Mouse (Mus musculus) neural tube, embryonic 14.5 days (tissue): ENCODE results near the gene Krtap4-13. TPM values are rescaled to one million over a fixed set of nuclear protein-coding genes. Genes with fewer than 3 reads are reported as not detected.
"Not testable (repeated sequence)": the region's sequence is repeated elsewhere in the genome, so short reads cannot be mapped to it uniquely, and the experiment has no call there.

ENCODE experiments used
- ATAC-seq: fragments of 200-750 bp; cut with Nextera tagmentation; 2 replicates; pipeline ENCODE4 v1.8.0; 2017; ENCODE audit warnings: low read depth, mild to moderate bottlenecking, moderate TSS enrichment, moderate library complexity
- H3K27ac ChIP-seq: fragments of 300-500 bp; sonication (generic); 2 replicates; pipeline ENCODE4 v1.5.1; 2014; ENCODE audit warnings: low read depth, mild to moderate bottlenecking, control low read depth, low read length, moderate library complexity, mixed read lengths
- H3K27me3 ChIP-seq: fragments of 300-500 bp; sonication (generic); 2 replicates; pipeline ENCODE4 v1.6.1; 2014; ENCODE audit warnings: low read length; ENCODE audit not compliant: control insufficient read depth, insufficient read depth
- H3K36me3 ChIP-seq: fragments of 300-500 bp; sonication (generic); 2 replicates; pipeline ENCODE4 v1.6.1; 2014; ENCODE audit warnings: low read length, mixed read lengths; ENCODE audit not compliant: control insufficient read depth, insufficient read depth
- H3K4me1 ChIP-seq: fragments of 300-500 bp; sonication (generic); 2 replicates; pipeline ENCODE4 v1.6.1; 2014; ENCODE audit warnings: low read length; ENCODE audit not compliant: control insufficient read depth, insufficient read depth
- H3K4me2 ChIP-seq: fragments of 300-500 bp; sonication (generic); 2 replicates; pipeline ENCODE4 v1.6.1; 2014; ENCODE audit warnings: mild to moderate bottlenecking, low read depth, low read length, control low read depth
- H3K4me3 ChIP-seq: fragments of 300-500 bp; sonication (generic); 2 replicates; pipeline ENCODE4 v1.5.1; 2014; ENCODE audit warnings: low read depth, low read length, control low read depth, mixed read lengths
- H3K9ac ChIP-seq: fragments of 300-500 bp; sonication (generic); replicated peaks from 2 replicates; pipeline ENCODE4 v1.6.1; 2014; ENCODE audit warnings: low read depth, mild to moderate bottlenecking, control low read depth, low read length, mixed read lengths
- H3K9me3 ChIP-seq: fragments of 300-500 bp; sonication (generic); 2 replicates; pipeline ENCODE4 v1.6.1; 2016; ENCODE audit warnings: low read length; ENCODE audit not compliant: control insufficient read depth
- WGBS: fragments of 180-500 bp; shearing (Covaris S2); extraction: QIAGEN DNeasy Blood & Tissue Kit; methylation state at CpG from one replicate; pipeline ENCODE4 v1.1.7; 2014; 5-methylcytosine and 5-hydroxymethylcytosine counted together
- polyA plus RNA-seq: library from polyadenylated mRNA; unstranded; fragments of >200 nt; fragmentation: Nextera tagmentation; extraction: Ambion mirVana; gene quantifications from 2 replicates; pipeline ENCODE4 v1.2.1, GENCODE M21; 2014

Krtap4-13 gene
- not detected in 2 replicates for polyA plus RNA-seq

- H3K4me3 ChIP-seq, H3K9ac ChIP-seq, H3K27me3 ChIP-seq, ATAC-seq, H3K36me3 ChIP-seq, H3K27ac ChIP-seq, H3K4me1 ChIP-seq, H3K9me3 ChIP-seq, H3K4me2 ChIP-seq: not testable (repeated sequence)
Measured at GRCm38 (mm10) chr11:99809792-99810191, at the start of gene Krtap4-13. Krtap4-13 (minus strand) TSS chr11:99809892.

GRCm38 (mm10) chr11:99858761-99859160 lies 49.1 kb upstream of the Krtap4-13 start:
- H3K4me2 ChIP-seq = no peak overlapping the region
- WGBS = 80% methylated on average over 2 of the region's 2 CpGs

GRCm38 (mm10) chr11:99857617-99858016 lies 47.9 kb upstream of the Krtap4-13 start, which contains the start of gene Gm11568:
Gm11568 (plus strand) TSS chr11:99857917.
- Histone ChIP-seq H3K27ac (no peak within 1 kb of the TSS), H3K4me2 (no peak within 1 kb of the TSS), H3K36me3 (no peaks in the 10 kb centered on the region), H3K4me3 (no peak within 1 kb of the TSS), H3K9me3 (no peaks in the 10 kb centered on the region), H3K4me1 (no peaks in the 10 kb centered on the region), H3K27me3 (no peaks in the 10 kb centered on the region), H3K9ac (no peak within 1 kb of the TSS)
- ATAC-seq = no peak
- 92% methylated on average over 2 of the region's 2 CpGs for WGBS

More at GRCm38 (mm10) chr11:99858761-99859160, 49.1 kb upstream of the Krtap4-13 start:
- Histone ChIP-seq H3K27ac (no peak overlapping the region), H3K4me1 (no peaks in the 10 kb centered on the region), H3K36me3 (no peaks in the 10 kb centered on the region), H3K9me3 (no peaks in the 10 kb centered on the region), H3K4me3 (no peak overlapping the region), H3K9ac (no peak overlapping the region), H3K27me3 (no peaks in the 10 kb centered on the region)
- ATAC-seq = no peak

GRCm38 (mm10) chr11:99854121-99854520 lies 44.4 kb upstream of the Krtap4-13 start:
- H3K27ac ChIP-seq = no peak overlapping the region
- H3K36me3 ChIP-seq = no peaks in the 10 kb centered on the region
- H3K4me2 ChIP-seq = no peak overlapping the region
- H3K4me1 ChIP-seq = no peaks in the 10 kb centered on the region
- no peak for ATAC-seq
- no peak overlapping the region for H3K9ac ChIP-seq
- H3K9me3 ChIP-seq = no peaks in the 10 kb centered on the region
- 68% methylated on average over 3 of the region's 3 CpGs for WGBS
- H3K27me3 ChIP-seq = no peaks in the 10 kb centered on the region
- H3K4me3 ChIP-seq = no peak overlapping the region

GRCm38 (mm10) chr11:99851508-99851907 lies 41.8 kb upstream of the Krtap4-13 start, which contains the start of gene Krtap4-16:
Krtap4-16 (minus strand) TSS chr11:99851608.
- H3K4me1 ChIP-seq = no peaks in the 10 kb centered on the region
- no peaks in the 10 kb centered on the region for H3K9me3 ChIP-seq
- H3K27ac ChIP-seq = no peak within 1 kb of the TSS
- no peak within 1 kb of the TSS for H3K4me2 ChIP-seq
- no peaks in the 10 kb centered on the region for H3K36me3 ChIP-seq
- no peaks in the 10 kb centered on the region for H3K27me3 ChIP-seq
- H3K4me3 ChIP-seq = no peak within 1 kb of the TSS
- no peak within 1 kb of the TSS for H3K9ac ChIP-seq
- ATAC-seq = no peak

- WGBS = 91% methylated on average over 2 of the region's 2 CpGs
- no peak for ATAC-seq
- Histone ChIP-seq H3K9me3 (no peaks in the 10 kb centered on the region), H3K4me3 (no peak overlapping the region), H3K27ac (no peak overlapping the region), H3K4me1 (no peaks in the 10 kb centered on the region), H3K27me3 (no peaks in the 10 kb centered on the region), H3K36me3 (no peaks in the 10 kb centered on the region), H3K4me2 (no peak overlapping the region), H3K9ac (no peak overlapping the region)
Measured at GRCm38 (mm10) chr11:99846746-99847145, 37.1 kb upstream of the Krtap4-13 start.

GRCm38 (mm10) chr11:99842185-99842584 lies 32.5 kb upstream of the Krtap4-13 start:
- Histone ChIP-seq H3K27me3 (no peaks in the 10 kb centered on the region), H3K36me3 (no peaks in the 10 kb centered on the region), H3K27ac (no peak overlapping the region), H3K4me1 (no peaks in the 10 kb centered on the region), H3K9ac (no peak overlapping the region), H3K9me3 (no peaks in the 10 kb centered on the region), H3K4me3 (no peak overlapping the region), H3K4me2 (no peak overlapping the region)
- 10% methylated on average over 1 of the region's 1 CpGs for WGBS
- ATAC-seq = no peak

- no peaks in the 10 kb centered on the region for H3K4me1 ChIP-seq
- 81% methylated on average over 1 of the region's 1 CpGs for WGBS
- ATAC-seq = no peak
- no peak within 1 kb of the TSS for H3K9ac ChIP-seq
- H3K4me3 ChIP-seq = no peak within 1 kb of the TSS
- no peak within 1 kb of the TSS for H3K4me2 ChIP-seq
- H3K9me3 ChIP-seq = no peaks in the 10 kb centered on the region
- no peak within 1 kb of the TSS for H3K27ac ChIP-seq
- H3K36me3 ChIP-seq = no peaks in the 10 kb centered on the region
- no peaks in the 10 kb centered on the region for H3K27me3 ChIP-seq
Measured at GRCm38 (mm10) chr11:99837966-99838365, 28.3 kb upstream of the Krtap4-13 start, which contains the start of gene 2300003K06Rik. 2300003K06Rik (minus strand) TSS chr11:99838066.

GRCm38 (mm10) chr11:99815566-99815965 lies 5.9 kb upstream of the Krtap4-13 start, which contains the start of gene Gm11564:
Gm11564 (minus strand) TSS chr11:99815666.
- H3K27me3 ChIP-seq, H3K4me3 ChIP-seq, H3K36me3 ChIP-seq, H3K27ac ChIP-seq, H3K4me1 ChIP-seq, ATAC-seq, H3K9ac ChIP-seq, H3K4me2 ChIP-seq, H3K9me3 ChIP-seq: not testable (repeated sequence)
- WGBS = 89% methylated on average over 2 of the region's 2 CpGs
